Mouse (Mus musculus): ENCODE measurements at regions not wholly inside any gene's neighbourhood (a gene's known extent, or its start where the extent isn't known, plus 50 kb on each side); places are given as distances from the start of the nearest gene placed in this dataset.

- peak overlapping the region; percentile 22 for H3K4me3 ChIP-seq (replicated peaks; ENCODE audit: low read depth, low read length)
- peaks cover 7% of the 10 kb centered on the region; the same call in 1 of the 2 replicates for H3K4me1 ChIP-seq (ENCODE audit: control insufficient read depth, insufficient read depth, low read length)
- H3K9me3 ChIP-seq (ENCODE audit: control insufficient read depth, low read length) = no peaks in the 10 kb centered on the region
- no peaks in the 10 kb centered on the region for H3K27me3 ChIP-seq (ENCODE audit: control insufficient read depth, insufficient read depth, low read length)
- H3K4me2 ChIP-seq (ENCODE audit: low read length) = peak overlapping the region; percentile 55
- H3K27ac ChIP-seq (replicated peaks; ENCODE audit: low read depth, low read length) = no peak overlapping the region
- peak overlapping the region; percentile 34; the same call in 1 of the 2 replicates for H3K9ac ChIP-seq (replicated peaks; ENCODE audit: low read length)
- no peaks in the 10 kb centered on the region for H3K36me3 ChIP-seq (ENCODE audit: control insufficient read depth, insufficient read depth, low read length)
- ATAC-seq (ENCODE audit: low FRiP score, low TSS enrichment) = no peak
- peak; percentile 66 for DNase-seq
- 9% methylated on average over 16 of the region's 16 CpGs for WGBS
These were observed 118.7 kb upstream of the Zfp217 start for GRCm38 (mm10) chr2:170266407-170267101.

DNA sequence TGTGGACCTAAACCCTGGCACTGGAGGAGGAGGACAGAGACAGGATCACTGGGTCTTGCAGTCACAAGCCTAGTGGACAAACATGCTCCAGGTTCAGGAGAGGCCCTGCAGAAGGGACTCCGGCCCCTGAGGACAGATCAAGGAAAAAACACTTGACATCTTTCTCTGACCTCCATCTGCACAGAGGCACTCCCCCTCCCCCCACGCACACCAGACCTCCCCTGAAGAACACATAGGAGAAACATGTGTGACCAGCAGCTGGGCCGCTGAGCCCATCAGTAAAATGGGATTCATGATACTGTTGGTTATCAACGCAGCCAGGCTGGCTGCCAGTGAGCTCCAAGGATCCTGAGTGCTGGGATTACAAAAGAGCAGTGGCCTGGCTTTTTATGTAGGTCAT lies 115.7 kb upstream of the Zfp217 start:
- no peak for DNase-seq

GRCm38 (mm10) chr2:170261191-170261590 lies 113.3 kb upstream of the Zfp217 start:
- DNase-seq (no peak), ATAC-seq (ENCODE audit: low FRiP score, low TSS enrichment) (no peak)
- Histone ChIP-seq H3K4me1 (ENCODE audit: control insufficient read depth, insufficient read depth, low read length) (no peaks in the 10 kb centered on the region), H3K27ac (replicated peaks; ENCODE audit: low read depth, low read length) (no peak overlapping the region), H3K4me3 (replicated peaks; ENCODE audit: low read depth, low read length) (no peak overlapping the region), H3K36me3 (ENCODE audit: control insufficient read depth, insufficient read depth, low read length) (no peaks in the 10 kb centered on the region), H3K9me3 (ENCODE audit: control insufficient read depth, low read length) (no peaks in the 10 kb centered on the region), H3K27me3 (ENCODE audit: control insufficient read depth, insufficient read depth, low read length) (no peaks in the 10 kb centered on the region), H3K4me2 (ENCODE audit: low read length) (no peak overlapping the region), H3K9ac (replicated peaks; ENCODE audit: low read length) (no peak overlapping the region)
- 90% methylated on average over 2 of the region's 2 CpGs for WGBS

More for the DNA sequence above, 115.7 kb upstream of the Zfp217 start:
- 44% methylated on average over 4 of the region's 4 CpGs for WGBS
- Histone ChIP-seq H3K36me3 (ENCODE audit: control insufficient read depth, insufficient read depth, low read length) (no peaks in the 10 kb centered on the region), H3K4me1 (ENCODE audit: control insufficient read depth, insufficient read depth, low read length) (peaks cover 7% of the 10 kb centered on the region; the same call in 1 of the 2 replicates), H3K27ac (replicated peaks; ENCODE audit: low read depth, low read length) (no peak overlapping the region), H3K9ac (replicated peaks; ENCODE audit: low read length) (no peak overlapping the region), H3K27me3 (ENCODE audit: control insufficient read depth, insufficient read depth, low read length) (no peaks in the 10 kb centered on the region), H3K4me2 (ENCODE audit: low read length) (no peak overlapping the region), H3K9me3 (ENCODE audit: control insufficient read depth, low read length) (no peaks in the 10 kb centered on the region), H3K4me3 (replicated peaks; ENCODE audit: low read depth, low read length) (no peak overlapping the region)
- ATAC-seq (ENCODE audit: low FRiP score, low TSS enrichment) = no peak

DNA sequence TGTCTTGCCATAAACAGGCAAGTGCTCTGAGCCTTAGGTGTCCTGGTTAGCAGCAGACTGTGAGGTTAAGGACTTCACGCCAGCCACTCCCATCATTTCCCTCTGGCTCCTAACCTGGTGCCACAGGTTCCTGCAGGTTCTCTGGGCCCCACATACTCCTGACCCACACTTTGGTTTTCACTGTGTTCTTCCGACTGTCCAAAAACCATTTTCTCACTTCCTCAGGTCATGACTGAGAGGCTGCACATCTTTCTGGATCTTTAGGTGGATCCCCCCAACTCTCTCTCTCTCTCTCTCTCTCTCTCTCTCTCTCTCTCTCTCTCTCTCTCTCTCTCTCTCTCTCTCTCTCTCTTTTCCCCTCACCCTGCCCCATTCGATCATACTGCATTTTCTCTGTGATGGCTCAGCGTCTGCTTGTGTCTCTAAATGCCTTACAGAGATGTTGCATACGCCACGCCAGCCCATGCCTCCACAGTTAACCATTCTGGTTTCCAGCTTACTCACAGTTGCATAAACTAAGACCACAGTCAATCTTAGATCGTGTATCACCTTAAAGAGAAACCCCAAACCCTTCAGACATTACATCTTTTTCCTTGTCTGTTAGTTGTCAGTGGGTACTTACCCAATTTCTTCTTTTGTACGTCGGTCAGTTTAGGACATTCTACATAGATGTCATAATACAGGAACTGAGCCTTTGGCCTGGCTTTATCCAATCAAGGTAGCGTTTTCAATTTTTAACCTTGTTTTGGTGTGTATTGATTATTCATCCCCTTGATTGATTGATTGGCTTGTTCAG lies 112.0 kb upstream of the Zfp217 start:
- no peak for DNase-seq
- H3K9ac ChIP-seq (replicated peaks; ENCODE audit: low read length) = no peak overlapping the region
- 94% methylated on average over 10 of the region's 10 CpGs for WGBS
- no peak overlapping the region for H3K4me3 ChIP-seq (replicated peaks; ENCODE audit: low read depth, low read length)
- no peaks in the 10 kb centered on the region for H3K27me3 ChIP-seq (ENCODE audit: control insufficient read depth, insufficient read depth, low read length)
- H3K27ac ChIP-seq (replicated peaks; ENCODE audit: low read depth, low read length) = no peak overlapping the region
- no peak overlapping the region for H3K4me2 ChIP-seq (ENCODE audit: low read length)
- no peaks in the 10 kb centered on the region for H3K9me3 ChIP-seq (ENCODE audit: control insufficient read depth, low read length)
- no peaks in the 10 kb centered on the region for H3K36me3 ChIP-seq (ENCODE audit: control insufficient read depth, insufficient read depth, low read length)
- no peaks in the 10 kb centered on the region for H3K4me1 ChIP-seq (ENCODE audit: control insufficient read depth, insufficient read depth, low read length)
- ATAC-seq (ENCODE audit: low FRiP score, low TSS enrichment) = no peak

GRCm38 (mm10) chr2:170258367-170258766 lies 110.5 kb upstream of the Zfp217 start:
- 73% methylated on average over 13 of the region's 13 CpGs for WGBS
- DNase-seq = no peak
- Histone ChIP-seq H3K27me3 (ENCODE audit: control insufficient read depth, insufficient read depth, low read length) (no peaks in the 10 kb centered on the region), H3K27ac (replicated peaks; ENCODE audit: low read depth, low read length) (no peak overlapping the region), H3K9ac (replicated peaks; ENCODE audit: low read length) (no peak overlapping the region), H3K36me3 (ENCODE audit: control insufficient read depth, insufficient read depth, low read length) (no peaks in the 10 kb centered on the region), H3K4me2 (ENCODE audit: low read length) (no peak overlapping the region), H3K4me1 (ENCODE audit: control insufficient read depth, insufficient read depth, low read length) (no peaks in the 10 kb centered on the region), H3K4me3 (replicated peaks; ENCODE audit: low read depth, low read length) (no peak overlapping the region), H3K9me3 (ENCODE audit: control insufficient read depth, low read length) (no peaks in the 10 kb centered on the region)
- ATAC-seq (ENCODE audit: low FRiP score, low TSS enrichment) = no peak

DNA sequence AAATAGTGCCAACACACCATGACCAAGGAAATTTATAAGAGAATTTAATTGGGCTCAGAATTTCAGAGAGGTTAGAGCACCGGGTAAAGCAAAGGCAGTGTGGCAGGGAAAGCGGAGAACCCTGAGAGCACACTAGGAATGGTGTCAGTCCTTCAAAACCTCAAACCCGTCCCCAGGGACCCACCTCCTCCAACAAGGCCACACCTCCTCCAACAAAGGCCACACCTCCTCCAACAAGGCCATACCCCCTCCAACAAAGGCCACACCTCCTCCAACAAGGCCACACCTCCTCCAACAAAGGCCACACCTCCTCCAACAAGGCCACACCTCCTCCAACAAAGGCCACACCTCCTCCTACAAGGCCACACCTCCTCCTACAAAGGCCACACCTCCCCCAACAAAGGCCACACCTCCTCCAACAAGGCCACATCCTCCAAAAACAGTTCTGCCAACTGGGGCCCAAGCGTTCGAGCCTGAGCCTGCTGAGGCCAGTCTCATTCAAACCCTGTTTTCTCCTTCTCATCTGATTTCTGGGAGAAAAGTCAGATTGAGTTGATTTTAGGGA lies 109.8 kb upstream of the Zfp217 start:
- Histone ChIP-seq H3K27ac (replicated peaks; ENCODE audit: low read depth, low read length) (no peak overlapping the region), H3K4me1 (ENCODE audit: control insufficient read depth, insufficient read depth, low read length) (no peaks in the 10 kb centered on the region), H3K9me3 (ENCODE audit: control insufficient read depth, low read length) (no peaks in the 10 kb centered on the region), H3K4me3 (replicated peaks; ENCODE audit: low read depth, low read length) (no peak overlapping the region), H3K4me2 (ENCODE audit: low read length) (no peak overlapping the region), H3K36me3 (ENCODE audit: control insufficient read depth, insufficient read depth, low read length) (no peaks in the 10 kb centered on the region), H3K9ac (replicated peaks; ENCODE audit: low read length) (no peak overlapping the region), H3K27me3 (ENCODE audit: control insufficient read depth, insufficient read depth, low read length) (no peaks in the 10 kb centered on the region)
- DNase-seq (no peak), ATAC-seq (ENCODE audit: low FRiP score, low TSS enrichment) (no peak)
- WGBS = 92% methylated on average over 5 of the region's 5 CpGs

- no peak overlapping the region for H3K9ac ChIP-seq (replicated peaks; ENCODE audit: low read length)
- WGBS = 90% methylated on average over 5 of the region's 5 CpGs
- DNase-seq (no peak), ATAC-seq (ENCODE audit: low FRiP score, low TSS enrichment) (no peak)
- H3K9me3 ChIP-seq (ENCODE audit: control insufficient read depth, low read length) = no peaks in the 10 kb centered on the region
- H3K36me3 ChIP-seq (ENCODE audit: control insufficient read depth, insufficient read depth, low read length) = no peaks in the 10 kb centered on the region
- no peak overlapping the region for H3K4me2 ChIP-seq (ENCODE audit: low read length)
- H3K4me3 ChIP-seq (replicated peaks; ENCODE audit: low read depth, low read length) = no peak overlapping the region
- H3K4me1 ChIP-seq (ENCODE audit: control insufficient read depth, insufficient read depth, low read length) = no peaks in the 10 kb centered on the region
- no peaks in the 10 kb centered on the region for H3K27me3 ChIP-seq (ENCODE audit: control insufficient read depth, insufficient read depth, low read length)
- H3K27ac ChIP-seq (replicated peaks; ENCODE audit: low read depth, low read length) = no peak overlapping the region
These were observed 108.1 kb upstream of the Zfp217 start for GRCm38 (mm10) chr2:170255997-170256396.

- H3K4me3 ChIP-seq (replicated peaks; ENCODE audit: low read depth, low read length) = no peak overlapping the region
- no peaks in the 10 kb centered on the region for H3K9me3 ChIP-seq (ENCODE audit: control insufficient read depth, low read length)
- no peak overlapping the region for H3K9ac ChIP-seq (replicated peaks; ENCODE audit: low read length)
- no peaks in the 10 kb centered on the region for H3K36me3 ChIP-seq (ENCODE audit: control insufficient read depth, insufficient read depth, low read length)
- no peak overlapping the region for H3K4me2 ChIP-seq (ENCODE audit: low read length)
- H3K27me3 ChIP-seq (ENCODE audit: control insufficient read depth, insufficient read depth, low read length) = no peaks in the 10 kb centered on the region
- H3K27ac ChIP-seq (replicated peaks; ENCODE audit: low read depth, low read length) = no peak overlapping the region
- ATAC-seq (ENCODE audit: low FRiP score, low TSS enrichment) (no peak), DNase-seq (no peak)
- H3K4me1 ChIP-seq (ENCODE audit: control insufficient read depth, insufficient read depth, low read length) = no peaks in the 10 kb centered on the region
- 95% methylated on average over 2 of the region's 2 CpGs for WGBS
These were observed 107.6 kb upstream of the Zfp217 start for GRCm38 (mm10) chr2:170255533-170255932.

Measured in midbrain, embryonic 14.5 days (tissue).